Mouse (Mus musculus) layer of hippocampus, adult 11-12 months (tissue): ENCODE measurements around the gene Rhbdd2.
A peak's percentile ranks its signal among the peaks of the same experiment; 100 is the strongest.
"Not testable (repeated sequence)": the region's sequence is repeated elsewhere in the genome, so short reads cannot be mapped to it uniquely, and the experiment has no call there.

Source experiments
- DNase-seq: peaks from one replicate; pipeline ENCODE4 v3.0.0; 2022; ENCODE audit warnings: low spot score

Rhbdd2 gene

DNA sequence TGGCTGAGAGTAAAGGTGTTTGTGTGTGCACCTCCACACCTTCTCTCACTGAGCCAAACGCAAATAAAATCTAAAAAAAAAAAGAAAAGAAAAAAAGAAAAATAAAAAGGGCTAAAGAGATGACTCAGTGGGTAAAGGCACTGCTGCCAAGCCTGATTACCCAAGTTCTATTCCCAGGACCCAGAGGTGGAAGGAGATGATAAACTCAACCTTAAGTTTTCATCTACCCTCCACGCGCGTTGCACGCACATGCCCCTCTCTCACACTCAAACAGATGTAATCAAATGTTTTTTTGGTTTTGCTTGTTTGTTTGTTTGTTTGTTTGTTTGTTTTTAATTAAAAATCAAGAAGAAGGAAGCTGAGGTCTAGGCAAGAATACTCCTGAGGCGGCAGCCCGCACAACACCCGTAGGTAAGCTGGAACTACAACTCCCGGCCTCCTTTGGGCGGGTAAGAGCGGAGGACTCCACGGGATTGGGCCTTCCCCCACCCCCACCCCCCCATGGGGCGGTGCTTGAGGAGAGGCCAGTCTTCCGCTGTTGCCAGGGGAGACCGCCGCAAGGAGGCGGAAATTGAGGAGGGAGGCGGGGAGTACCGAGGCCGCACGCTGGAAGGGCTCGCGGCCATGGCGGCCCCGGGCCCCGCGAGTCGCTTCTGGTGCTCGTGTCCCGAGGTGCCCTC is at the start of gene Rhbdd2:
Gene Rhbdd2 (plus strand): TSS at position 502 of the 680 bp plus-strand sequence.
- peak; percentile 96 for DNase-seq

DNA sequence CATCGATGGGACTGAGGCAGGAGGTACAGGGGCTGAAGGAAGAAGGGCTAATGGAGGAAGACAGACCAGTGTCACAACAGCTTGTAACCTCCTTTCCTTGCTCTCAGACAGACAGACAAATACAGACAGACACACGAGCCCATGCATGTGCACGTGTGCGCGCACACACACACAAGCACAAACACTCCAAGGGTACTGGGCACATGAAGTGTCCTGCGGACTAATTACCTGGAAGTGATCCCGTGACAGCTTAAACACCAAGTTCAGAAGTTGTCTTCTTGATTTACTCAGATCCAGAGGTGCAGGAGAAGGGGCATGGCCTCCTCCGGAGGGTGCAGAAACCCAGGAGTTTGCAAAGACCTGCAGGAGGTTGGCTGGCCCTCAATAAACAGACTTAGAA is 46.7 kb upstream of the Rhbdd2 start:
- DNase-seq, result no peak

DNA sequence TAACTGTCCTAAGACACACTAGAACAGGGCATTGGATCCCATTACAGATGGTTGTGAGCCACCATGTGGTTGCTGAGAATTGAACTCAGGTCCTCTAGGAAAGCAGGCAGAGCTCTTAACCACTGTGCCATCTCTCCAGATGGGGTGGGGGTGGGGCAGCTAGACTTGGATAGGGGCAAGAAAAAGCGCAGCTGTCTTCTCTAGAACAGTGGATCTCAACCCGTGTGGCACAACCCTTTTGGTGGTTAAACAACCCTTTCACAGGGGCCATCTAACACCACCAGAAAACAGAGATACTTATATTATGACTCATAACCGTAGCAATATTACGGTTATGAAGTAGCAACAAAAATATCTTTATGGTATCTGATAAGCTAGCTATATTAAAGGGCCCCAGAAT is 44.7 kb upstream of the Rhbdd2 start:
- no peak for DNase-seq

DNA sequence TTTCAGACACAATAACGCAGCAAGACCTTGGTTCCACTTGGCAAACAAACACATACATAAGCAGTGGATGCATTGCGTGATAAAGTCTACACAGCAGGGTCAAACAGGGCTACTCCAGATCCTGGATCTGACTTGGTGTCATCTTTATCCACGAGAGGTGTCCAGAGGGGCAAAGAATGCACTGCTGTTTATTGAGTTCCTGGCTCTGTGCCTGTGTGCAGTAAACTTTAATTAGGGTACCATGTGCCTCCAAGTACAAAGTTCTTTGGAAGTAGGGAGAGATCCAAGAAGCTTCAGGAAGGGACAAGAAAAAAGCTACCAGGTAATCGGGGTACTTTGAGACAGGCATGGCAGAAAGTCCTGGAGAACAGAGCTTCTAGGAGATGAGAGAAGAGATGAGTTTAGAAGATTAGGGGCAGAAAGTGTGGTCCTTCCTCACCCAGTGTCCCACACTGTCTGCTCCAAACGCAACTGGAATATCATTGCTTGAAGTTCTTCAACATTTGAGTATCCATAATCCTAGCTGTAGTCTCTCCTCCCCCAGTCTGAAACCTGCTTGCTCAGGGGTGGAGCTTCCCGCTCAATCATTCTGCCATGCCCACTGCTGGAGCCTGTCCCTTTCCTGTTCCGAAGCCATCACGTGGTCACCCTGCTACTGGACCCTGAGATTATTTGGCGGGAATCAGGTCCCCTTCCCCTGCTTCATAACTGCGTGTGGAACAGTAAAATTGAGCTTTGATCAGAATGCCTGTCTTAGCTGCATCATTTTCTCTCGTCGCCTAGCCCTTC is 42.2 kb upstream of the Rhbdd2 start:
- no peak for DNase-seq

DNA sequence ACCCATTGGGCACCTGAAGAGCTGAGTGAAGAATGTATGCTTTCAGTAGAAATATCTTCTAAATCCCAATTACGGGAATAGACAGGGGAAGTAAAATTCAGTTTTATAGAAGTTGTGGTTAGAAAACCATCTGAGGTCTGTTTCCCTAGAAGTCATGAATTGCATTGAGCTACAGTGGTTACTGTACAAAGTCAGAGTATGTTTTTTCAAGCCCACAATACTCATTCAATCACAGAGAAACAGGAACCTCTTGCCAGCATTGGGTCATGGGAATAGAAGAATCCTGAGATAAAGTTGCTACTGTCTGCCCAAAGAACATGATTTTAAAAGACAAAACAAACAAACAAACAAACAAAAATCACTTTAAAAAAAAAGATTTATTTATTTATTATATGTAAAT is 27.8 kb upstream of the Rhbdd2 start:
- DNase-seq, result not testable (repeated sequence)

DNA sequence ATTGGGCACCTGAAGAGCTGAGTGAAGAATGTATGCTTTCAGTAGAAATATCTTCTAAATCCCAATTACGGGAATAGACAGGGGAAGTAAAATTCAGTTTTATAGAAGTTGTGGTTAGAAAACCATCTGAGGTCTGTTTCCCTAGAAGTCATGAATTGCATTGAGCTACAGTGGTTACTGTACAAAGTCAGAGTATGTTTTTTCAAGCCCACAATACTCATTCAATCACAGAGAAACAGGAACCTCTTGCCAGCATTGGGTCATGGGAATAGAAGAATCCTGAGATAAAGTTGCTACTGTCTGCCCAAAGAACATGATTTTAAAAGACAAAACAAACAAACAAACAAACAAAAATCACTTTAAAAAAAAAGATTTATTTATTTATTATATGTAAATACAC is 25.7 kb upstream of the Rhbdd2 start:
- DNase-seq, result not testable (repeated sequence)

DNA sequence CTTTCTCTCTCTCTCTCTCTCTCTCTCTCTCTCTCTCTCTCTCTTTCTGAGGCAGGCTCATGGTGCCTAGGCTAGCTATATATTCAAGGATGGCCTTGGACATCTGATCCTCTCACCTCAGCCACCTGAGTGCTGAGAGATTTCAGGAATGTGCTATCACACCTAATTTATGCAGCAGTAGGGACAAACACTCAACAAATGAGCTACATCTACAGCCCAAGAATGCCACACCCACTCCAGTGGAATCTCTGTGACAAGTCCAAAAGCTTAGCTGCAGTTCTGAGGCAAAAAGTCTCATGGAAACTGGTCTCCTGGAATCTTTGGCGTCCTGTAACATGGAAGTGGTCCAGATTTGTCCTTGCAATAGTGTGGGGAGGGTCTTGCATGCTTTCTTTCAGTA is 24.8 kb upstream of the Rhbdd2 start:
- no peak for DNase-seq

DNA sequence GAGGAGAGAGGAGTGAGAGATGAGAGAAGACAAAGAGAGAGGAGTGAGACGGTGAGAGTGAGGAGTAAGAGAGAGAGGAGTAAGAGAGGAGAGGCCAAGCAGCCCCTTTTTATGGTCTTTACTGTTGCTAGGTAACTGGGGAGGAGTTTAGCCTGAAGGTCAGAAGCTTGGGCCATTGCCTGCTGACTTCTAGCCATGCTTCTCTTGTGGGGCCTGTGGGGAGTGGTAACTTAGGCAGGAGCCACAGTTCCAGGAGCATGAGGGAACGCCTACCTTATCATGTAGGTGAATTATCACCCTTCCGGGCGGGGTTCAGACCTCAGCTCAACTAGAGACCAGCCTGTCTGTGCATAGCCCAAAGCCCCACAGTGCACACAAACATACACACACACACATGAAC is 22.6 kb upstream of the Rhbdd2 start:
- DNase-seq, result no peak

DNA sequence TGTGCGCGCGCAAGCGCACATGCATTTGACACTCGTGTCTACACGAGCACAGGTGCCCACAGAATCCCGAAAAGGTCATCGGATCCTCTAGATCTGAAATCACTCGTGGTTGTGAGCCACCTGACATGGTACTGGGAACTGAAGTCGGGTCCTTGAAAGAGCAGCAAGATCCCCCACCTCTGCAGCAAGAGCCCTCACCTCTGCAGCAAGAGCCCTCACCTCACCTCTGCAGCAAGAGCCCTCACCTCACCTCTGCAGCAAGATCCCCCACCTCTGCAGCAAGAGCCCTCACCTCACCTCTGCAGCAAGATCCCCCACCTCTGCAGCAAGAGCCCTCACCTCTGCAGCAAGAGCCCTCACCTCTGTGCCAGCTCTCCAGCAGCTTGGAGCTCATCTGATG is 12.7 kb upstream of the Rhbdd2 start:
- DNase-seq, result not testable (repeated sequence)

DNA sequence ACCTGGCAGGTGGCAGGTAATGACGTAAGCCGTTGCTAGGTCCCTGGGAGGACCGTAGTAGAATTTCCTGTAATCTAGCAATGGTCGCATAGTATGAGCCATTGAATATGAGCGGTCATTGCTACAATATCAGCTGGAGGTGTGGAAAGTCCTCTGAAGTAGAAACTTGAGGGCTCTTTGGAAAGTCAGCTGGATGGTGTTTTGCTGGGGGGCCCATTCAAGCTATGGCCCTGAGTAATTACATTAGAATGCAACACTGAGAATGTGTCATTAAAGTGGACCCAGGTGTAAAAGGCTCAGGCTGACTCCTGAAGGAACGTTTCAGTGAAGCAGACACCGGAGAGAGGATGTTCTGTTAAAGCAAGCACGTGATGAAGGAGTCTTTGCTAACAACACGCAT is 11.9 kb upstream of the Rhbdd2 start:
- no peak for DNase-seq

DNA sequence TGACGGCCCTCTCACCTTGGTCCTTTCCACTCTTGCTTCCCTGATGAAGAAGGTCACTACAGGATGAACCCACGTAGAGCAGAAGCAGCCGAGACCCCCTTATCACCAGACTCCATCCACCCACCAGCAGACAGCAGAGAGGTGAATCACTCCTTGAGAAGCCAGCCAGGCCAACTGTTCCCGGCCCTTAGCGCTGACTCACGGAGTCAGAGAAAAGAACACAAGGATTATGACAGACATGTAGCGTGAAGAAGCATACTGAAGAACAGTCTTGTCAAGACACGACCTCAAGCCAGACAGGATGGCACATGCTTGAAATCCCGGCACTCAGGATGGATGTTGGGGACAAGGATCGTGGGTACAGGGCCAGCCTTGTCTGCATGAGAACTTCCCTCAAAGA is 10.7 kb upstream of the Rhbdd2 start:
- DNase-seq, result no peak

DNA sequence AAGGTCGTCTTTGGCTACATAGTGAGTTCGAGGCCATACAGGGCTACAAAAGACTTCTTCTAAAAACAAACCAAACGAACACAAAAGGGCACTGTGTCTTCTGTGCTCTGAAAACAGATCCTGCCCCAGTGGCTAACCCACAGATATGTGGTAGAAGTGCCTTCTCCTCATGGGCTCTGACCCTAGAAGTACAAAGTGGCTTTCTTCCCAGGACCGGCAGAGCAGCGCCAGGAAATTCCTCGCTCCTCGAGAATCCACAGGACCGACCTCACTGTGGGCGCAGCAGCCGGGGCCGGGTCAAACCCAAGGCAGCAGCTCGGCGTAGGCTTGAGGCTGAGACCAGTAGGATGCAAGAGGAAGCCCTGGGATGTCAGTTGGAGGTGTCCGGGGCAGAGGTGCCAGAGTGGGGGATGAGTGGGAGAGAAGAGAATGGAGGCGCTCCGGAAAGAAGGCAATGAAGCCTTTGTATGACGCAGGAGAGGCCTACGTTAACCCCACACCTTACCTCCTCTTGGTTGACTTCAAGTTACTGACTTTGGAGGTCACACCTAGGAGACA is 9.3 kb upstream of the Rhbdd2 start:
- DNase-seq, result no peak

DNA sequence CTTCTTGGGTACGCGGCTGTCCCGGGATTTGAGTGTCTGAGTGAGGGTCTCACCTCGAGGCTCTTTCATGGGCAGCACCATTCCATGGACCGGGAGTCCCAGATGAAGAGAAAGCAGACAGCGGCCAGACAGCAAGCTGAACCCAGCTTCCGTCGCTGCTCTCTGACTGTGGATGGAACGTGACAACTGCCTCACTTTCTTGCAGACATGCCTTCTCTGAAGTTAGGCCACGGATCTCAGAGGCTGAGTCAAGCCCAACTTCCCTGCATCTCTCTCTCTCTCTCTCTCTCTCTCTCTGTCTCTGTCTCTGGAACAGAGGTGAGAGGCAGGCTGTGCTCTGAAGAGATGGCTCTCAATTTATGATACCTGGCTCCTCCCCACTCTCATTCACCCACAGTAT is 3.5 kb upstream of the Rhbdd2 start:
- no peak for DNase-seq

DNA sequence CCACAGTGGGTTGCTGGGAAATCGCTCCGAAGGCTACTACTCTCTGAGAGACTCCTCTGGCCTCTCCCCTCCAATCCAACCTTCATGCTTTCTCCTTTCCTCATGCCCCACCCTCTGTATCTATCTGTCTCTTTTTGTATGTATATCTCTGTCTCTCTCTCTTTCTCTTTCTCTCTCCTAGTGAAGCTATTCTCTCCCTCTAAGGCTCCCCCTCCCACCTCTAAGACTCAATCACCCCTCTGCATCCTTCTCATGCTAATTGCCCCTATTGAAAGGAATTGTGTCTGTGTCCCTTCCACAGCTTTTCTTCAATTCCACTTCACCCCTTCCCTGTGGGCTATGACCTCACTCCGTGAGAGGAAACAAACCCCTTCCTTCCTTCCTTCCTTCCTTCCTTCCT is 3.0 kb upstream of the Rhbdd2 start:
- no peak for DNase-seq

DNA sequence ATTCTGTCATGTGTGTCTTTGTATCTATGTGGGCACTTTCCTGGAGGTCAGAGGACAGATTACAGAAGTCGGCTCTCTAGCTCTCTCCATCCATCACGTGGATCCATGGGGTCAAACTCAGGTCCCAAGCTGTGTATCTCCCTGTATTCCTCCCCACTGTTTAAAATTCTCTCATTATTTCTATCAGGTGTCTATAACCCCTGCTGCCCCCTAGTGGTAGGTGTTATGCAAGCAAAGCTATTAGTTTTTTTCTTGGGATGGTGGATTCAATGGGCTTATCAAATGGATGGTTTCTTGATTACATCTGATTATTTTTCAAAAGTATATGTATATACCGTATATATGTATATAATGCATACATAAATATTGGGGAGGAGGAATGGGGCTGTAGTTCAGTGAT is 1.8 kb upstream of the Rhbdd2 start:
- DNase-seq, result peak; percentile 78

DNA sequence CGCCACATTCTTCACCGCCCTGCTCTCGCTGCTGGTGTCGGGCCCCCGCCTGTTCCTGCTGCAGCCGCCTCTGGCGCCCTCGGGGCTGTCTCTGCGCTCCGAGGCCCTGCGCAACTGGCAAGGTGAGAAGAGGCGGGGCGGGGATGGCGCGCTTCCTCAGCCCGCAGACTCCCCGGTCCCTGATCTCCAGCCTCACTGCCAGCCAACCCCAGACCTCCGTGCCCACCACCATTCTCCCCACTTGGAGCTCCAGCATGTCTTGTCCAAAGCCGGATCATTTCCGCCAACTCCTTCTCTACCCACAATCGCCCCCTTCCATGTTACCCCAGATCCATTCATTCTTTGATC is 353 bp downstream of the Rhbdd2 start:
- no peak for DNase-seq

DNA sequence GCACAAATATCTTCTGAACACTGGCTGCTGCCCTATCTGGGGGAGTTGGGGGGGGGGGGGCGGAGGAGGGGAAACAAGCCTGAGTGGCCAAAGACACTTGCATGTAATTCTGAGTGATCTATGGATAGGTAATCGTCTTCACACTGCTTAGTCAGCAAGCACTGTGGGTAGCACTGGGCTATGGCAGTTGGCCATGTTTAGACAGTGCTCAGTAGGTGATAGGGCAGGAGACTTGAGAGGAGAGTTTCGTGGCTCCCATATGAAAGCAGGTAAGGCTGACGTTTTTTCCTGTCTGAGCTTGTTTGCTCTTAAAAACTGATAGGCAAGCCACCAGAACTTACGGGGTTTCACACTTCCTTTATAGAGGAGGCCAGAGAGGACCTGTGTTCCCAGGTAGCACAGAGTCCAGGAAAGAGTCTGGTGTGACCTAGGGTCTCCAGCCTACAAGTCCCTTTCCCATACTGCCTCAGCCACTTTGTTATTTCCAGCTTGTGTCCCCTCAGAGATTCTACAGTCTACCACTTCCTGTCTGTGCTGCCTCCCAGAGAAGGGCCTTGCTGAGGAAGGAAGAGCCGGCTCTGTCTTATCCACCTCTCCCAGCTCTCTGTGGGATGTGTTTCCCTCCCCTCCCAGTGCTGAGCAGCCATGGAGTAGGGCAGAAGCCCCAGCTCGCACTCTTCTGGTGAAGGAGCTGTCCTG is 7.5 kb downstream of the Rhbdd2 start:
- DNase-seq, result no peak

DNA sequence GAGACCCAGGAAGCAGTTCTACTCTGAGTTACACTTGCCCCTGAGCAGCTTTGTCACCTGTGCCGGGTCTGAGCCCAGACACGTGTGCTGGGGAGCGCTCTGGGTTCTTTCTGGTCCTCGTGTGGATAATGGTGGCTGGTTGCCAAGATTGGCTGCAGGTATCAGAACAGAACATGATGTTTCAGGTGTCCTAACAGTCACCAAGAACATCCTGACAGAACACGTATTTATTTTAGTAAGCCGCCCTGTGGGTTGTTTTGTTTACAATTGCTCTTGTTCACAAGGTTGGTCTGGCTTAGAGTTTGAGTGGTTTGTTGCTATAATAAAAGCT is 8.0 kb downstream of the Rhbdd2 start:
- DNase-seq, result no peak

DNA sequence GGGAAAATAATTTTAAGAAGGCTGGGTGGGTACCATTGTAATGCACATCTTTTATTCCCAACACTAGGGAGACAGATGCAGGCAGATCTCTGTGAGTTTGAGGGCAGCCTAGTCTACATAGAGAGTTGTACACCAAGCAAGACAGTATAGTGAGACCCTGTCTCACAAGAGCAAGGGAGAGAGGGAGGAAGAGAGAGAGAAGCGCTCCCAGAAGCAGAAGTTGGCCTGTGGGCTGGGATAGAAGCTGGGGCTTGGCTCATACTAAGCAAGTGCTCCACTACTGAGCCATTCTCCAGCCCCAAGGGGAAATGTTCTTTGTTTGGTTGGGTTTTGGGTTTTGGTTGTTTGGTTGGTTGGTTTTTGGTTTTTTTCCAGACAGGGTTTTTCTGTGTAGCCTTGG is 8.6 kb downstream of the Rhbdd2 start:
- DNase-seq, result no peak

DNA sequence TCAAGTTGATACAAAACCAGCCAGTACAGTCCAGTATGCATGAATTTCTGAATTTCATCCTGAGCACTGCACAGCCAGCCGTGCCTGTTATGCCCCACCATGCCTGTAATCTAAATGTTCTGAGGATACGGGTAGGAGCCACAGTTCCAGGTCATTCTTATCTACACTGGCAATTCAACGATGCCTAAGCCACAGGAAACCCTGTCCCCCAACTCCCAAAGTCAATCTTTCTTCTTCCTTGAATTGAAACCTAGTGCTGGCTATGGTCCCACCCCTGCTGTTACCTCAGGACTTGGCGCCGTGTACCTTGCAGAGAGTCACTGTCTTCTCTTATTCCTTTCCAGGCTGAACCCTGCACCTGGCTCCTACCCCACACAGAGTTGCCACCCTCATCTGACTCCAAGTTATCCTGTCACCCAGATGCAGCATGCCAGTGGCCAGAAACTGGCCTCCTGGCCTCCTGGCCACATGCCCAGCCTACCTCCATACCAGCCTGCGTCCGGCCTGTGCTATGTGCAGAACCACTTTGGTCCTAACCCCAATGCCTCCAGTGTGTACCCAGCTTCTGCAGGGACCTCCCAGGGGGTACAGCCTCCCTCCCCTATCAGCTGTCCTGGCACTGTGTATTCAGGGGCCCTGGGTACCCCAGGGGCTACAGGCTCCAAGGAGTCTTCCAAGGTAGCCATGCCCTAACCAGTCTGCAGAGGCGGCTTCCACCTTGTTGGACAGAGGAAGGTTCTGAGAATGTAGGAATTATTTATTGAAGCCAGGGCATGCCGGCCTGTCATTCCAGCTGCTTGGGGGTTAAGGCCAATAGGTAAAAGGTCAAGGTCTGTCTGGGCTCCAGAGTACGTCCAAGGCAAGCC is 10.5 kb downstream of the Rhbdd2 start:
- DNase-seq, result no peak

DNA sequence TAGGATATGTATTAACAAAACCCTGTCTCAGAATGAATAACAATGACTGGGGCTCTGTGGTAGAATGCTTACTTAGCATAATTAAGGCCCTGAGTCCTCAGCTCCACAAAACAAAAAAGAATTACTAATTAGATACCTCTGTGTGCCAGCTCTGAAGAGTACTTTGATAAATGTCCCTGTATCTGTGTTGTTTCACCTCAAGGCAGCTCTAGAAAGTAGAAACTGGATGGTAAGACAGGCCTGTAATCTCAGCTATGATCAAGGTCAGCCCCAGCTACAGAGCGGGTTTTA is 11.1 kb downstream of the Rhbdd2 start:
- DNase-seq, result no peak

DNA sequence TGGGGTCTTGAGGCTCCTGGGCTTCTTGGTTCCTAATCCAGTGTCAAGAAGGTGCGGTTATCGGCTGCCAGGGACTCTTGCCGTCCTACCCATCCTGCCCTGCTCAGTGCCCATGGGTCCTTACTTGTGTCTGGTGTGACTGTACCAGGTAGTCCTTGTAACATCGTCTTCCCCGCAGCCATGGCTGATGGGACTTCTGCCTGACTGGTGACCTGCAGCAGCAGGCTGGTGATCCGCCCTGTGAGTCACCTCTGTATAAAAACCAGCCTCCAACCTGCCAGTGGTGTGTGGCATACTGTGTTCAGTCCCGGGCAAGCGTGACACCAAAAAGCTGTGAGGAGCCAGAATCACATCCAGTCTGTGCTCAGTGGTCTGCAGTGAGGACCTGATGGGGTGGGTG is 11.5 kb downstream of the Rhbdd2 start:
- no peak for DNase-seq
